Mouse (Mus musculus): Measurements from ENCODE around the gene Lonrf2.
A peak's percentile ranks its signal among the peaks of the same experiment; 100 is the strongest.

Gene Lonrf2

DNA sequence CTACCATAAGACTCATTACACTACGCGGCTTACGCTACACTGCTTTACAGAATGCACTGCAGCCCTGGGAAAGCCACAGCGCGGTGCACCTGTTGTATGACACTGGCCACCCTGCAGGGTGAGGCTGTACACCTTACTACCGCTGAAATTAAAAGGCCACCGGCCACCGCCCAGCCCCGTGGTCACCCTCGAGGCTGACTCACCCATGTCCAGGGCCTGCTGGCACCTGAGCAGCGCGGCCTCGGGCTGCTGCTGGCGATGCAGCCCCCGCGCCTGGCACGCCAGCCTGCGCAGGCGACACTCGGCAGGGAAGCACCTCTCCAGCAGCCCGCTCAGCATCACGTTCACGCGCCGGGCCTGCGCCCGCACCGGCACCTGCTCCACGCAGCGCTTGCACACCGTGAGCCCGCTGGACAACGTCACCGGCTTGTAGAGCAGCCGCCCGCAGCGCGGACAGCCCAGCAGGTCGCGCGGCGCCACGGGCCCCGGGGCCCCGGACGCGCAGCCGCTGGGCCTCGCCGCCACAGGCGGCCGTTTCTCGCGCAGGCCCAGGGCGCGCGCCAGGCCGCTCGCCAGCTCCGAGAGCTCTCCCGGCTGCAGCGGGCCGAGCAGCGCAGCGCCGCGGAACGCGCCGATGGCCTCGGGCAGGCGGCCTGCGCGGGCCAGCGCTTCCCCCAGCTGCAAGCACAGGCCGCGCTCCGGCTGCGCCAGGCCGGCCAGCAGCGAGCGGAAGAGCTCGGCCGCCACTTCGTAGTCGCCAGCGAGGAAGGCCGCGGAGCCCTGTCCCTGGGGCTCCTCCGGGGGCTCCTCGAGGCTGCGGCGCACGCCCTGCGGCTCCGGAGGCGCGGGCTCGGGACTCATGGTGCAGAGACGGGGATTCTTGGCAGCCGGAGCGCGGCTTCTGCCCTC, 689 bp downstream of the Lonrf2 start:
- no peak for DNase-seq

DNA sequence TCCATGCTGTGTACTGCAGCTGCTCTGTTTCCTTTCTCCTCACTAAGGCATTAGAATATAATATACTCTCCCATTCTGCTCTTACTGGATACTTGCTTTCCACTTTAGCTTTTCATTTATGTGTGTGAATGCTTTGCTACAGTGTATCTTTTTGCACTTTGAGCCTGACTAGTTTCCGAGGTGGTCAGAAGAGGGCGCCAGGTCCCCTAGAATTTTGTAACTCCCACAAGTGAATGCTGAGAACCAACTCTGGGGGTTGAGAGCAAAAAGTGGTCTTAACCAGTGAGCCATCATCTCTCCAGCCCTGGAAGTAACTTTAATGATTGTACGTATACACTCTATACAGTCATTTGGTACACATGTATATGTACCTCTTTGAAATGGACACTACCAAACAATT, 1.6 kb downstream of the Lonrf2 start:
- no peak for DNase-seq

DNA sequence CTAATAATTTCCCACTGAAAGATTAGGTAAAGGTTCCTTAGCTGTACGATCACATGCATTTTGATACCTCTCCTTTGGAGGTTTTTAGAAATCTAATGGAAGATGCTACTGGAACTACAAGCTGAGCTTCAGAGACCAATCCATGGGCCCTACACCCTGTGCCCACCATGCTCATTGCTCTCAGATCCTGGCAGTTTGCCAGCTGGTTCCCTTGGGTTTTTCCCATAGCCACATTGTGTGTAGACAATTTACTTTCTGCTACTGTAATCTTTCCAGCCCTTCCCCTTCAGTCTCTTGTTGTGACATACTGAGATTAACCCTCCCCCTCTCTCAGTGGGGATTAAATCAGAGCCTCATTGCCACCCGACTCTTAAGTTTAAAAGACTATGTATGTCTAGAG, 11.6 kb downstream of the Lonrf2 start:
- DNase-seq: no peak

DNA sequence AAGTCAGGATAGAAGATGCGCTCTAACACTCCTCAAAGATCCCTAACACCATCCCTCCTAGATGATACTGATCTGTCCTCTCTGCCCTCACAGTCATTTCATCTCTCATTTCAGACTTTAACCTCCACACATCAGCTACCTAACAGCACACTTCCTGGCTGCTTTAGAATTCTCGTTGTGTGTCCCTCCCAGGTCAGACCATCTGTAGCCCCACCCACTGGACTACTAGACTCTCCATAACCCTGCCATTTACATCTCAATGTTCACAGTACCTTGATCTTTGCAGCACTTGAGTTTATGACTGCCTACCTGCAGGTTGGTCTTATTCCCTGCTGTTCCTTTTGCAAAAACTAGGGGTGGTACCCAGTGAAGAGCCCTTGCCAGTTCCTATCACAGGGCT, 12.7 kb downstream of the Lonrf2 start:
- DNase-seq: no peak

DNA sequence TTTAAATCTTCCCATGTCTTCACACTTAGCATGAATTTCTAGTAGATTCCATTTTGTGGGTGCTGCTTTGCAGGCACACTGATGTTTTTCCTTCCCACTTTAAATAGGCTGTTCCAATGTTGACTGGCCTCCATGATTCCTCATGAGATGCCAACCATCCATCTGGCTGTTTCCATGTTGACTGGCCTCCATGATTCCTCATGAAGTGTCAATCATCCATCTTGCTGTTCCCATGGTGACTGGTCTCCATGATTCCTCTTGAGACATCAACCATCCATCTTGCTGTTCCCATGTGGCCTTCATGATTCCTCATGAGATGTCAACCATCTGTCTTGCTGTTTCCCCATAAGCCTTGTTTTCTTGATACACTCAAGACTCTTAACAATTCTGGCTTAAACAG, 16.8 kb downstream of the Lonrf2 start:
- DNase-seq: no peak

DNA sequence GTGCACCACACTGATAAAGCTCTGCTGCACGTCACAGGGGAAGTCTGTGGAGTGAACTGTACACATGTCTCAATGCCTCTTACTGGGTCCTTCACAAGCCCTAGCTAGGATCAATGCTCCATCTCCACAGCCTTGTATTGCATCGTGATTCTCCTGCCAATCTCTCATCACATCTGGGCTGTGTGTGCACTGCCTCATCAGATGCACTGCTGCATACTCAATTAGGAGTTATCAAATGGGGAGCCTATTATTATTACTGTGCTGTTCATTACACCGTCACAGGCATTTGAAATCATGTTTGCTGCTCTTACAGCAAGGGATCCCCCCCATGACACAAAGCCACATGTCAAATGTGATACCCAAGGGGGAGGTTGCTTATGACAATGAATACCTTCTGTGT, 18.8 kb downstream of the Lonrf2 start:
- no peak for DNase-seq

DNA sequence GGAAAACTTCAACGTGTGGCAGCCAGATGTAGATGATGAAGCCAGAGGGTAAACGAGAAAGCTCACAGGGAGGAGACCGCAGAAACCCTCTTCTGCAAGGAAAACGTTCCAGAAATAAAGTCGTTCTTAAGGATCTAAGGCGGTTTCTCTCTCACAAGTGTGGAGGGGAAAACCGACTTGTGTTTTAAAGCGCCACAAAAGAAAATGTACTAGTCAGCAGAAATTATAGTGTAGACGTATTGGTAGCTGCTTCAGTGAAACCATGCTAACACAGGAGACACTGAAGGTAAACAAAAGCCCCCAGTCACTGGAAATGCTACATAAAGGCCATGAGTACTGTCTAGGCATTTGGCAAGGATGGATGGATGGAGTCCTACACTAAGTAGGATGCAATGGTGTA, 19.2 kb downstream of the Lonrf2 start:
- no peak for DNase-seq

DNA sequence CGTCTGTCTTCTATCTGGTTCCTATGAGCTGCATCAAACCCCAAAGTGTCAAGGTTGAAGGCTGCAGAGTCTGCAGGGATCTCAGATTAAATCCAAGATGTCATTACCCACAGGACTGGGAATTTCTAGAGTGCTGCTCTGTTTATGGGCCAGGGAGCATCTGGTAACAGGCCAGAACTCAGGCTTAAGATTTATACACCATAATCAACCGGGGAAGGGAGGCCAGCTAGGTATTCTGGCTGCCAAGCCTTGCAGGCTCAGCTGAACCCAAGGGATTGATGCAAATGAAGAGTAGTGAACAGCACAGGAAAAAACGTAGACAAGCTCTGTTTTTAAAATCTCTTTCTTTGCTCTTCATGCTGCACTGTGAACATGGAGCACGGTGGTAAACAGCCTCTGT, 20.2 kb downstream of the Lonrf2 start:
- no peak for DNase-seq

DNA sequence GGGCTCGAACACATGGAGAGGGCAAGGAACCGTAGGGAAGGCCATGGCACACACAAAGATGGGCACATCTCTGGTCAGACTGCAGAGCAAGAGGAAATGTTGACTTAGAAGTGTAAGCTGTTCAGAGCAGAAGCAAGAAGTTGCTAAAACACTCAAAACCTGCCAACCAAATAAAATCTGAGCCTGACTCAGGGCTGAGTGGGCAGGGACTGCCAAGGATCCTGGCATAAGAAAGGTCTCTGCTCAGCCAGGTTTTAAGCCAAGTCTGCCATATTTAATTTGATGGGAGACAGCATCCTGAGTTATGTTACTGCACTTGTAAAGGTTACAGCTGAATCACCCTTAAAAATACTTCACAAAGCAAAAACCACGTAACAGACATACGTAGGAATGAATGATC, 29.4 kb downstream of the Lonrf2 start:
- no peak for DNase-seq

DNA sequence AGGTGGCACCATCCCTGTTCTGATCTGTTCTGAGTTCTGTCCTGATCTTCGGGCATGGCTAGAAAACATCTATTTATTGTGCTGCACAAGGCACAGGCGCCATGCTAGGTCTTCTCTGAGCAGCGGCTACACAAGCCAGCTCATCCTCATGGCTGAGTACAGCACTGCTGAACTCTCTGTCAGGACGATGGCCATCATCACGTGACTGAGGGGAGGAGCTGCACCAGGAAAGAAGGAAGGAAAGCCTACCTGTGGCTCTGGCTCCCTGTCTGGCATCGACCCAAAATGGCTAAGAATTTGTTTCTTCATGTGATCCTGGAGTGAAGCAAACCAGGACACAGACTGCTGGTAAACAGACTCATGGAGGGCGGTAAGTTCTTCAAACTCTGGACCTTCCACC, 36.1 kb downstream of the Lonrf2 start:
- DNase-seq: no peak

DNA sequence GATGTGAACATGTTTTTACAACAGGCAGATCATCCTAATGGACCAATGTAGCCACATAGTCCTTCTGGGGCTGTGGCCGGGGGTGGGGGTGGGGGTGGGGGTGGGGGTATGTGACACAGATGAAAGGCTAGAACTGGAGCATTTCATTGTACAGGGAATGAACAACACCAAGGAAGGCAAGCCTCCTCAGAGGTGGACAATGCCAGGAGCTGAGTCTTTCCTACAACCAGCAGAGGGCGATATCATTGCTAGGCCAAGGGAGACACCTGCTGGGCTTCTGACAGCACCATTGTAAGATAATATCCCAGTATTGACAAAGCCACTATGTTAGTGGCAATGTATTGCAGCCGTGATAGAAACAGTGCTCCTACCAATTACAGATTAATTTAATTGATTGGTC, 37.2 kb downstream of the Lonrf2 start:
- peak; percentile 29 for DNase-seq

DNA sequence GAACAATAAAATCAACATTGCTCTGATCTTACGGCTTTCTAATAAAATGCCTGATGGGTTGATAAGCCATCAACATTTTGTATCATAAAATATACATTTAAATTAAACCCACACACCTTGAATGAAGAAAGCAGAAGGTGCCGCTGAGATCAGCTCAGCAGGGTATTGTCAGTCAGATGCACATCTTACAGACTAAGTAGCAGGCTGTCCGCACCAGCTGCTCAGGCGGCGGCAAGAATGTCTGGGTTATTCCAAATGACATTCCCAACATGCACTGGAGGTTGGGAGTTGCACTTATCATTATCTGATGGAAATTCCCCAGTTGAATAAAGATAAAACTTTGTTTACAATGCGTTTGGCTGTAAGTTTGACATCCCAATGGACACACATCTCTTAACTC, 39.6 kb downstream of the Lonrf2 start:
- no peak for DNase-seq

DNA sequence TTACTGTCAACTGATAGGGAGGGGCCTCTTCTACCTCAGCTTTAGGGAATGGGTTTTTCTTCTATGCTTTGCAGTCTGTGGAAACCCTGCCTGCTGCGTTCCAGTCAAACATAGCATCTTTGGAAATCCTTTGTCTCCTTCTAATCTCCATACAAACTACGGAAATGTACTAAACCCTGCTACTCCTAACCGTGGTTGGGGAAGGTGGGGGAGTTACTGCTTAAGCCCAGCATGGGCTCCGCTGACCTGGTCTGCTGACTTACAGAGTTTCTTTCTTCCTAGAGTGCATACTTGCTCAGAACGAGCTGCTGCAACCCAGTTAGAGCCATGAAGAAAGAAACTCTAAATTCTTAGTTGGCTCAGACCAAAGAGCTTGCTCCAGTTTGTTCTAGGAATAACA, 41.0 kb downstream of the Lonrf2 start:
- no peak for DNase-seq

DNA sequence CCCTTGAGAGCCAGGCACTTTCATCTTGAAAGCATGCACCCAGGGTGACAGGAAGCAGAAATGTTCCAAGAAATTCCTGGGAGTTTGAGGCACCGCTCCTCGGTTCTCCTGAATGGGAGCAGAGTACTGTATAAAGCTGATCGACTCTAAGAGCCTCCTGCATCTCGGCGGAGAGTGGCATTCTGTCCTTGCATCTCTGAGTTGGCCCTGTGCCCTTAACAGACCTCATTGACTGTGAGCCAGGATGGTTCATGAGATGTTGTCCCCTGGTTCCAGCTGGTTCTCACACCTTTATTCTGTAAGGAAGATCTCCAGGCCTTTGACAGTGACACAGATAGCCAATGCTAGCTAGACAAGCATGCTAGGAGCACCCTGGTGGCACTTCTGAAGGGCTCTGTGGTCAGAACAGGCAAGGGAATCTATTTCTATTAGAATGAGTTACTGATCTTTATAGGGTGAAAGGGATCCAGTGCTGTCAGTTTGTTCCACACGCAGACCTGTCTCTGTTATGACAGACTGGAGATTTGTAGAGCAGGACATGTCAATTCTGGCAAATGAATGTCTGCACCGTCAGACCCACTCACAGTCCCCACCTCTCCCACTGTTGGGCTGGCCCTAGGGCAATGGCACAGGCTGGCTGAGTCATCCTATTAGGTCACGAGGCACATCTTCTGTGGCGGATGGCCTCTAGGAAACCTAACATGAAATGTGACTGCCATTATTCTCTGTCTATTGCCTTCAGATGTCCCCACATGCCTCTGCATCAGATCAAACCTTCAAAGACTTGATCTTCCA, 45.3 kb downstream of the Lonrf2 start:
- no peak for DNase-seq

DNA sequence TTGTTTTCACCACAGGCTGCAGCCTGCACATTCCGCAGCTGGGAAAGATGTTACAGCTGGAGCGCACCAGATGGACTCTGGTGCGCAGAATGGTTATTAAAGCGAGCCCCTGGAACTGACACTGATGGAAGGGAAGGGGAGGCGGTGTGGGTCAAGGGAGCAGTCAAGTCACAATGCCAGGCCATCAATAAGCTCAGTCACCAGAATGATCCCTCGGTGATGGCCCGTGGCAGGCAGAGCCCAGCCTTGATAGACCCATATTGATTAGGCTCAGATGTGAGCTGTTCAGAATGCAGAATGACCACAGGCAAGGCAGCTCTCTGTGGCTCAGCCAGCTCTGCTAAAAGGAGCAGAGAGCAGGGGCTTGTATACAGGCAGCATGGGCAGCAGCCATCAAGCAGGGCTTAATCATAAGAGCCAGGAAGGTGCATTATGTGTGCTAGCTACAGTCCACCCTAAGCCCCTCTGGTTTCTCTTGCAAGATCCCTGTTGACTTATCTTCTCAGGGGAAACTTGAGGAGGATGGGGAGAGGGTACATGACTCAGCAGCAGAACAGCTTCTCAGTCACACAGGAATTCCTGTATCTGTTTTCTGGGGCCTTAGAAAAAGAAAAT, 46.4 kb downstream of the Lonrf2 start:
- DNase-seq: no peak

DNA sequence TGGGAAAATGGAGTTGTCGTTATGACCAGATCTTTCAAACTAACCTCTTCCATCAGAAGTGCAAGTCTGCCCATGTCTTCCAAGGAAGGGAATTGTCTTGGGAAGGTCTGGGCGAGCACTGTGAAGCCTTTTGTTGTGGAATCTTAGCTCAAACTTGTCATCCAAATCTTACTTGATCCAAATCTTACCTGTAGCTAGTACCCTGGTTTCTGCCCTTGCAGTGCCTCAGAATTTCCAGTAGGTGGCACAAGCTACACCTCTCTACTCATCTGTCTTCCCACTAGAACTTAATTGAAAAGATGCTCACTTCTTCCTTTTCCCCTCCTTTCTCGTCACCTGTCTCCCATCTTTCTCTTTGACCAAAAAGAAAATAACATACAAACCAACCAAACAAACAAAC, 47.6 kb downstream of the Lonrf2 start:
- no peak for DNase-seq

DNA sequence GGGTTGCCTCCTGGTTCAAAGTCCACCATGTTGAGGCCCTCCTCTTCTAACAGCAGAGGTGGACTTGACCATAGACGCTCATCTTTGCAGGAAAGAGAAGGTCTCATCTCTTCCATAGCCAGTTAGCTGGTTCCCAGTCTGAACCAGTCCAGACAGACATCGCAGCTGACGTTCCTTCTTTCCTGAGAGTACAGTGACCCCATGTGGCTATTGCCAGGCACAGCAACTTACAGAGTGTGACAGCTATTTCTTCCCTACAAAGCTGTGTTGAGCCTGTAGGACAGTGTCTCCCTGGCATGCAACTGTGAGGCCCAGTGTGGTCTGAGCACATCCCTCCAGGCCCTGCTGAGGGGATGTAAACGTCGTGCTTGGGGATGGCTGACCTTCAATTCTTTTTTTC, 49.1 kb downstream of the Lonrf2 start:
- peak; percentile 62 for DNase-seq

DNA sequence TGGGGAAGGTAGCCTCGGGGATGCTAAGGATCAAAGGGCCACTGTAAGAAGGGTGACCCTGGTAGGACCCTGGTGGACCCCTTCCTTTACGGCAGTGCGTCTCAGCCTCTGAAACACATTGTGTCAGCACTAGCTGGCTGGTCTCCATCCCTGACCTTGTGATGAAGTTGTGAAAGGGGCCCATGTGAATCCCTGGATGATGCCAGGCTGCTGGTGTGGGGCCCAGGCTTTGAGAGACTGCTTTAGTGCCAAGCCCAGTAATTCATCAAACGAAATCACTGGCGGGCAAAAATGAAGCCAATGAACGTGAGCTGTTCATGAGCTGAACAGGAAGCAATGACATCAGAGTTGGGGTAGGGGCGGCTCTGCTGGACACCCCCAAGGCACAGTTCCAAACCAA, 50.2 kb downstream of the Lonrf2 start:
- no peak for DNase-seq

DNA sequence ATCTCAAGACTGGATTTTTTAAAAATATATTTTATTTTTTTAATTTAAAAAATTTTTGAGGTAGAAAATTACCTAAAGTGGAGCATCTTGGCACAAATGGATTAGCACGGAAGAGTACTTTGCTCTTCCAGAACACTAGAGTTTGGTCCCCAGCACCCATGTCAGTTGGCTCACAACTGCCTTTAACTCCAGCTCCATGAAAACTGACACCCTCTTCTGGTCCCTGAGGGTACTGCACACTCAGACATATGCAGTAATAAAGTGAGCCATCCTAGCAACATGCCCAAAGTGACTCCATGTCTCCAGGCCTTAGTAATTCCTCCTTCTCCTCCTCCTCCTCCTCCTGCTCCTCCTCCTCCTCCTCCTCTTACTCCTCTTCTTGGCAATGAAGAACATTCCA, 58.2 kb downstream of the Lonrf2 start:
- no peak for DNase-seq

DNA sequence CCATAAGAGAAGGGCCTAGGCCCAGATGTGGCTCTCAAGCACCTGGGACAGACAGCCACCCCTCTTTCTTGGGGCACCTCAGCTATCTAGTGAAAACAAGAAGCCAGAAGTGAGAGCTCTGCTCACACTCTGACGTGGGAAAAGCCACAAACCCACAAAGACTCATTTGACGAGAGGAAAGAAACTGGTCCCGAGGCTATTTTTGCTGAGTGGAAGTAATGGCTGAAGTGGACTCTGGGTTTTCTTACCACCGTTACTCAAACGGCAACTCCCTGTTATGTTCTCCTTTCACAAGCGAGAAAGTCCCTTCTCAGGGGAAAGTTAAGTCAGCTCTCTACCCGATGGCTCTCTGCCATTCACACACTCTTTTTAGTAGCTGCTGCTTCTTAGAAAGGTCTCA, 59.0 kb downstream of the Lonrf2 start:
- DNase-seq: no peak

DNA sequence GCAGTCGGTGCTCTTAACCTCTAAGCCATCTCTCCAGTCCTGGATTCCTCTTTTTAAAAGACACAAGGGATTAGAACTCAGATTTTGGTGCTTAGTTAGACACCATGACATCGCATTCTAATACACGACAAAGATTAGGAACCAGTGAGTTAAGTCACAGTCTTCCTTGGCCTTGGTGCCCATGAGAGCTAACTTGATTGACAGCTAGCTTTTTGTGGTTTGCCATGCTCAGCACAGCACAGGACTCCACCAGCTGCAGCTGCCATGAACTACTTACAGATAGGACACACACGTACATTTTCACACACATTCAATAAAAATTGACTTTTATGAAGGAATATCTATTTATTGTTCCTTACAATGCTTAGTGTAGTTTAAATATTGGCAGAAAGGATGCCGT, 60.8 kb downstream of the Lonrf2 start:
- no peak for DNase-seq

DNA sequence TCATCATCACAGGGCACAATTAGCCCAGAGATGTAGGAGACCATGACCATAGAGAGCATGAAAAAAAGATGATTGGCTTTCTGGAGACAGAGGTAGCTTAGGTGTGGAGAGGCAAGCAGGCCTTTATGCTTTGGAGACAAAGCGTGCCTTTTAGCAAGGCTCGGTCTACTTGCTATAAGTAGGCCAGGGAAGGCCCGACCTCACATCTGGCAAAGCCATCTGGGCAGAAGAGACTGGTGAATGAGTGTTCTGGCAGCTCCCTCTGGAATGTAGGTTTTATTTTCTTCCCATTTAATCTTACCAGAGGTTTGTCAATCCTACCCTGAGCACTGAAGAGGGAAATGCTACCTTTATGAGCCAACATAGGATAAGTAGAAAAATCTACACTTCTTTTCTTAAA, 65.8 kb downstream of the Lonrf2 start:
- no peak for DNase-seq

DNA sequence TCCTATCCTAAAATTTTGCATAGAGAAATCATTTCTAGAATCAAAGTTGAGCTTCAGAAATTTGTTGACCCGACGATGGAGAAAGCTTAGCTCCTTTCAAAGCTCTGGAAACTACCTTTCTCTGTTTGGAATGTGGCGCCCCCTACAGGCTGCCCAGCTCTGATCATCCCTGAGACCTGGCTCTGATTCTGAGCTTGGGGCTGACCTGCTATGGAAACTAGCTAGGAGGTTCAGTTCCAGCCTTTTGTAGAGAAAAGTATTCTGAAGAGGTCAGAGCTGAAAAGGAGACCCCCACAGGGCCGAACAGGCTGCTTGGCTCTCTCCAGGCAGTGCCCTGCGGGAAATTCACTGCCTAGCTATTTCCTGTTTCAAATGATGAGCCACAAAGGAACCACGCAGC, 66.6 kb downstream of the Lonrf2 start:
- peak; percentile 78 for DNase-seq

DNA sequence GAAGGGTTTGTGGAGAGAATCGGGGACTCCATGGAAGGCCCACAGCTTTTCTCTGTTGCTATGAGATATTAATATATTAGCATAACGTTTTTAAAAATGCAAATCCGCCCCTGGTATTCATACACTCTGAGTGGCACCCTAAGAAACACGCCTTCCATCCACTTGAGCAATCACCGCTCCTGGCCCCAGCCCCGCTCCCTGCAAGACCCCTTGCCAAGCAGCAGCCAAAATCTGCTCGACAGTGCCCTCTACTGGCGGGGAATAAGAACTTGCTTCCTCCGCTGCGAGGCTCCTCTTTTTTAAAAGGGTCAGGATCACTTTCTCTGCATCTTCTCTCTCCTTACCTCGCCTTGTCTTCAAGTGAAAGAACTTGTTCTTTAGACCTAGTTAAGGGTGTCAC, 68.7 kb downstream of the Lonrf2 start:
- DNase-seq: peak; percentile 69
